Mouse (Mus musculus) midbrain, embryonic 16.5 days (tissue): ENCODE measurements around the gene Lmntd2. TPM values are rescaled to one million over a fixed set of nuclear protein-coding genes. Genes with fewer than 3 reads are reported as not detected.

Experiments
- ATAC-seq: fragments of 200-750 bp; cut with Nextera tagmentation; 2 replicates; pipeline ENCODE4 v1.8.0; 2017; ENCODE audit warnings: moderate TSS enrichment
- H3K27ac ChIP-seq: fragments of 300-500 bp; sonication (generic); 2 replicates; pipeline ENCODE4 v1.5.1; 2014; ENCODE audit warnings: mild to moderate bottlenecking, low read length, mixed read lengths
- H3K27me3 ChIP-seq: fragments of 300-500 bp; sonication (generic); 2 replicates; pipeline ENCODE4 v1.6.1; 2014; ENCODE audit warnings: low read depth, low read length, mixed read lengths; ENCODE audit not compliant: control insufficient read depth, insufficient read depth
- H3K36me3 ChIP-seq: fragments of 300-500 bp; sonication (generic); 2 replicates; pipeline ENCODE4 v1.6.1; 2014; ENCODE audit warnings: mild to moderate bottlenecking, low read length, moderate library complexity, mixed read lengths; ENCODE audit not compliant: control insufficient read depth, insufficient read depth
- H3K4me1 ChIP-seq: fragments of 300-500 bp; sonication (generic); 2 replicates; pipeline ENCODE4 v1.6.1; 2014; ENCODE audit warnings: mild to moderate bottlenecking, low read length, mixed read lengths; ENCODE audit not compliant: control insufficient read depth, insufficient read depth
- H3K4me2 ChIP-seq: fragments of 300-500 bp; sonication (generic); 2 replicates; pipeline ENCODE4 v1.6.1; 2014; ENCODE audit warnings: mild to moderate bottlenecking, low read length, mixed read lengths
- H3K4me3 ChIP-seq: fragments of 300-500 bp; sonication (generic); 2 replicates; pipeline ENCODE4 v1.5.1; 2014; ENCODE audit warnings: low read depth, mild to moderate bottlenecking, low read length, moderate library complexity, mixed read lengths
- H3K9ac ChIP-seq: fragments of 300-500 bp; sonication (generic); 2 replicates; pipeline ENCODE4 v1.6.1; 2014; ENCODE audit warnings: low read depth, low read length, mixed read lengths
- H3K9me3 ChIP-seq: fragments of 300-500 bp; sonication (generic); replicated peaks from 2 replicates; pipeline ENCODE4 v1.6.1; 2014; ENCODE audit warnings: mild to moderate bottlenecking, low read length, mixed read lengths; ENCODE audit not compliant: control insufficient read depth, poor library complexity, severe bottlenecking
- WGBS: fragments of 180-500 bp; shearing (Covaris S2); extraction: QIAGEN DNeasy Blood & Tissue Kit; methylation state at CpG from one replicate; pipeline ENCODE4 v1.1.7; 2014; 5-methylcytosine and 5-hydroxymethylcytosine counted together
- polyA plus RNA-seq: library from polyadenylated mRNA; unstranded; fragments of >200 nt; fragmentation: Nextera tagmentation; extraction: Ambion mirVana; gene quantifications from 2 replicates; pipeline ENCODE4 v1.2.1, GENCODE M21; 2015

The Lmntd2 gene
- polyA plus RNA-seq, 1 experiment from 2014 or later, result 0.23 TPM

GRCm38 (mm10) chr7:141210606-141211131 lies 3.2 kb downstream of the Lmntd2 start:
- H3K4me1 ChIP-seq, result peaks cover 4% of the 10 kb centered on the region
- no peaks in the 10 kb centered on the region for H3K36me3 ChIP-seq
- H3K4me3 ChIP-seq, result no peak overlapping the region
- H3K27me3 ChIP-seq, result no peaks in the 10 kb centered on the region
- no peak overlapping the region for H3K9ac ChIP-seq
- no peak overlapping the region for H3K4me2 ChIP-seq
- no peak for ATAC-seq
- 93% methylated on average over 14 of the region's 14 CpGs for WGBS
- H3K9me3 ChIP-seq, result no peaks in the 10 kb centered on the region
- H3K27ac ChIP-seq, result no peak overlapping the region

DNA sequence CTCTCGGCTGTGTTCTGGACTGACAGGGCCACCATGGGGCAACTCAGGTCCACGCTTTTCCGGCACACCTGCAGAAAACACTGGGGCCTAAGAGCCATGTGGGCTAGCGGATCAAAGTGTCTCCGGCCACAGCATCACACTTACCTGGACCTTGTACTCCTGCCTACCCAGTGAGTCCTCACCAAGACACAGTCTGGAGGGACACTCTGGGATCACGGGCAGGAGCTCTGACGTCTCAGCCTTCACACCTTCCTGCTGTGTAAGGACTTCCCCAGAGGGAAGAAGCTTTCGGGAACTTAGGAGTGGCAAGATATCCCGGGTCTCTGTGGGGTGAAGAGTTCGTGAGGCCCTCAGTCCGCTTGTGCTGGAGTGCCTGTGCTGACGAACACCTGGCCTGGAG lies 3.7 kb downstream of the Lmntd2 start:
- Histone ChIP-seq H3K9me3 (no peaks in the 10 kb centered on the region), H3K4me2 (no peak overlapping the region), H3K27me3 (no peaks in the 10 kb centered on the region), H3K27ac (no peak overlapping the region), H3K9ac (no peak overlapping the region), H3K4me3 (no peak overlapping the region), H3K4me1 (peaks cover 3% of the 10 kb centered on the region), H3K36me3 (no peaks in the 10 kb centered on the region)
- no peak for ATAC-seq
- WGBS, result 87% methylated on average over 12 of the region's 12 CpGs

- ATAC-seq, result no peak
- no peaks in the 10 kb centered on the region for H3K9me3 ChIP-seq
- WGBS, result 66% methylated on average over 3 of the region's 3 CpGs
- no peaks in the 10 kb centered on the region for H3K36me3 ChIP-seq
- no peaks in the 10 kb centered on the region for H3K4me1 ChIP-seq
- no peaks in the 10 kb centered on the region for H3K27me3 ChIP-seq
- no peak overlapping the region for H3K27ac ChIP-seq
- H3K4me3 ChIP-seq, result no peak overlapping the region
- no peak overlapping the region for H3K9ac ChIP-seq
- H3K4me2 ChIP-seq, result no peak overlapping the region
These were observed 4.4 kb downstream of the Lmntd2 start for GRCm38 (mm10) chr7:141209526-141209925.

- no peak overlapping the region for H3K4me3 ChIP-seq
- no peaks in the 10 kb centered on the region for H3K9me3 ChIP-seq
- no peak for ATAC-seq
- H3K27me3 ChIP-seq, result no peaks in the 10 kb centered on the region
- 96% methylated on average over 17 of the region's 18 CpGs for WGBS
- H3K36me3 ChIP-seq, result no peaks in the 10 kb centered on the region
- H3K4me2 ChIP-seq, result no peak overlapping the region
- no peaks in the 10 kb centered on the region for H3K4me1 ChIP-seq
- H3K9ac ChIP-seq, result no peak overlapping the region
- no peak overlapping the region for H3K27ac ChIP-seq
These were observed 7.5 kb downstream of the Lmntd2 start for GRCm38 (mm10) chr7:141206182-141206937.

DNA sequence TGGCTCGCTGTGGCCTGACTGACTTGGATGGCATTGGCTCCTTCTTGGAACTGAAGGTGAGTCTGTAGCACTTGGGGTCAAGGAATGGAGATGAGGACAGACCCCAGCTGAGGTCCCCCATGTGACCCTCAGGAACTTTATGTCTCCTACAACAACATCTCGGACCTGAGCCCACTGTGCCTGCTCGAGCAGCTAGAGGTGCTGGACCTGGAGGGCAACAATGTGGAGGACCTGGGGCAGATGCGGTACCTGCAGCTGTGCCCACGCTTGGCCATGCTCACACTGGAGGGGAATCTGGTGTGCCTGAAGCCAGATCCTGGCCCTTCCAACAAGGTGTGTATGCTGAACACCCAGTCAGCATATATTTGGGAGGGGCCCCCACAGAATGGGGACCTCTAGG lies 8.4 kb downstream of the Lmntd2 start:
- 91% methylated on average over 5 of the region's 5 CpGs for WGBS
- H3K27me3 ChIP-seq, result no peaks in the 10 kb centered on the region
- H3K9ac ChIP-seq, result no peak overlapping the region

GRCm38 (mm10) chr7:141204546-141204945 lies 9.3 kb downstream of the Lmntd2 start:
- 83% methylated on average over 3 of the region's 3 CpGs for WGBS
- no peak for ATAC-seq
- H3K4me3 ChIP-seq, result no peak overlapping the region
- no peak overlapping the region for H3K9ac ChIP-seq
- no peak overlapping the region for H3K27ac ChIP-seq
- no peaks in the 10 kb centered on the region for H3K9me3 ChIP-seq
- no peak overlapping the region for H3K4me2 ChIP-seq
- H3K27me3 ChIP-seq, result no peaks in the 10 kb centered on the region
- no peaks in the 10 kb centered on the region for H3K36me3 ChIP-seq
- no peaks in the 10 kb centered on the region for H3K4me1 ChIP-seq

More for the DNA sequence above, 8.4 kb downstream of the Lmntd2 start:
- Histone ChIP-seq H3K36me3 (no peaks in the 10 kb centered on the region), H3K4me1 (no peaks in the 10 kb centered on the region), H3K4me3 (no peak overlapping the region), H3K27ac (no peak overlapping the region), H3K9me3 (no peaks in the 10 kb centered on the region), H3K4me2 (no peak overlapping the region)
- no peak for ATAC-seq

- ATAC-seq, result no peak
- no peaks in the 10 kb centered on the region for H3K36me3 ChIP-seq
- H3K9me3 ChIP-seq, result no peaks in the 10 kb centered on the region
- no peaks in the 10 kb centered on the region for H3K27me3 ChIP-seq
- no peak overlapping the region for H3K4me3 ChIP-seq
- H3K9ac ChIP-seq, result no peak overlapping the region
- no peak overlapping the region for H3K27ac ChIP-seq
- H3K4me2 ChIP-seq, result no peak overlapping the region
- WGBS, result 93% methylated on average over 4 of the region's 4 CpGs
- H3K4me1 ChIP-seq, result peaks cover 16% of the 10 kb centered on the region
These were observed 15.8 kb downstream of the Lmntd2 start for GRCm38 (mm10) chr7:141198121-141198520.

DNA sequence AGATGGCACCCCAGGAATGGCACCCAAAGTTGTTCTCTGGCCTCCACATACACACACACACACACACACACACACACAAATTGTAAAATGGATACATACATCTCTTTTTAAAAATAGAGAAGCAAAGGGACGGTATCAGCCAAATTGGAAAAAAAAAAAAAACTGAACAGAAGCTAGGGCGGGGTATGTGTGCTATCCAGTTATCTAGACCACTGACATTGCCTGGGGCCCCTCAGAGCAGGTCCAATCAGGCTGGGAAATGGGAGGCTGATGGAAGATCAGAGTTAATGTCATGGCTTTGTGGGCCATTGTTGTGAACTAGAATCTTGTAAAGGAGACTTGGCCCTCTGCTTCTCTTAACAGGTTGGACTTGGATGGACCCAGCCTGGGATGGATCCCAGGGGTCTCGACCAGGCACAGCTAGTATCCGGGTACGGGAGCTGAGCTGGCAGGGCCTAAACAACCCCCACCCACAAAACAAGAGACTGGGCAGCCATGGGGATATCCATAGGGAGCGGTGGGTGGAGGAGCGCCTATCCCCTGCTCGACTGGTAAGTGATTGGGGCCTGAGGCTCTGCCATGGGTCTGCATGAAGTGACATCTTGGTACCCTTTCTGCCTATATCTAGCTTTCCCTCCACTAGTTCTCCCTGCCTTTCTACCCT lies 17.1 kb downstream of the Lmntd2 start:
- no peak for ATAC-seq
- no peak overlapping the region for H3K4me3 ChIP-seq
- no peak overlapping the region for H3K27ac ChIP-seq
- H3K4me1 ChIP-seq, result peaks cover 29% of the 10 kb centered on the region
- WGBS, result 90% methylated on average over 8 of the region's 8 CpGs
- no peaks in the 10 kb centered on the region for H3K9me3 ChIP-seq
- H3K27me3 ChIP-seq, result no peaks in the 10 kb centered on the region
- H3K36me3 ChIP-seq, result peaks cover 6% of the 10 kb centered on the region
- H3K9ac ChIP-seq, result no peak overlapping the region
- H3K4me2 ChIP-seq, result no peak overlapping the region

DNA sequence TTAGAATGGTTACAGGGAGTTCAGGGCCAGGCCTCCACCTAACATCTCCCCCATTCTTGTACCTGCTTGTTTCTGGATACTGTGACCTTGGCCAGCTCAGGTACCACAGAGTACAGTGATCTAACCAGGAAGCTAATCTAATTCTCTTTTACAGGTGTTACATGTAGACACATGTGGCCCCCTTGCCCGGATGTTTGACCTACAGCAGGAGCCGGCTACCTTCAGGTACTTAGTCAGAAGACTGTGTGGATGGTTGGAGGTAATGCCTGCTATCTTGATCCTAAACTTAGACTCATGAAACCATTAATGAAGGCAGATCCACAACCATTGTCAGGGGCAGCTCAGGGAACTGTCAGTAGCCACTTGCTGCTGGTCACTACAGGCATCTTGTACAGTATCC lies 18.1 kb downstream of the Lmntd2 start:
- peaks cover 30% of the 10 kb centered on the region for H3K4me1 ChIP-seq
- peaks cover 16% of the 10 kb centered on the region for H3K36me3 ChIP-seq
- peak overlapping the region; percentile 99 for H3K4me2 ChIP-seq
- WGBS, result 100% methylated on average over 2 of the region's 2 CpGs
- no peak overlapping the region for H3K4me3 ChIP-seq
- ATAC-seq, result no peak
- H3K27me3 ChIP-seq, result no peaks in the 10 kb centered on the region
- no peak overlapping the region for H3K9ac ChIP-seq
- H3K27ac ChIP-seq, result no peak overlapping the region
- no peaks in the 10 kb centered on the region for H3K9me3 ChIP-seq
